In the genomic region with DNA sequence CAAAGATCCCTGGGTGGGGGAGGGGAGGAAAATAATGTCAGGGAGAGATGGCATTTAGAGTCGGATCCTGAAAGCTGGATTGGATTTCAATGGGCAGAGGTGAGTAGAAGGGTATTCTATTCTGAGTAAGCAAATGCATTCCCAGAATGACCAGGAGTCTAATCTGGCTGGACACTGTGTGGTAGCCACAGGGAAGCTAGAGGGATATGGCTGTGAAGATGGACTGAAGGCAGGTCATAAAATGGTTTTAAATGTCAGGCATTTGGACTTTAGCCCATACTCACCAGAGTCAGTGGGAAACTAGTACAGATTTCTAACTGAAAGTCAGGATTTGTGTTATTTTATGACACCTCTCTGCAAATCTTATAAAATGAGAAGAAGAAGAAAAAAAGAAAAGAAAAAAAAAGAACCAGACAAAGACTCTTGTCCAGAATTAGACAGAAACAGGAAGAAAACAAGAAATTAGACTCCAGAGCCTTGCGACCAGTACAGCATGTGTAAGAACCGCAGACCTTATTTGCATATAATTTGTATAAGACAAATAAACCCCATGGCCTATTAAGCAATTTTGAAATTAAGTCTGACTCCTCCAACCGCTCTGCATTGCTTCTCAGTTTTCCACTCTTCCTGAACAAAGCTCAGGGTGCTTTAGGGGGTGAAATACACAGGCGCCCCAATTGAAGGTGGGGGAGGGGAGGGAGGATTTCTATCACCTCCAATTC, we compare ENCODE assay signal across 29 mouse cellular contexts. TPM values are rescaled to one million over a fixed set of nuclear protein-coding genes. Genes with fewer than 3 reads are reported as not detected.
DNase-seq lines count a peak whose midpoint lies in the region; ATAC-seq and TF ChIP-seq lines count a peak whose summit lies in the region.
"Had no signal": no experiment of that assay in that cellular context is flagged by ENCODE, and none has a peak within 500 bp of the region (broad histone marks: within the 10 kb centered on the region; RNA-seq: fewer than 3 reads in every experiment).

No protein-coding gene starts in this region.

- no peak overlapping the region for H3K4me2 ChIP-seq in forebrain, embryonic 13.5 days
- no peak overlapping the region for H3K4me2 ChIP-seq in intestine, embryonic 15.5 days (replicated peaks)
- no peak overlapping the region for H3K4me2 ChIP-seq in intestine, postnatal 0 days (replicated peaks; ENCODE audit: low read depth)
- H3K4me2 ChIP-seq in forebrain, embryonic 15.5 days (replicated peaks): no peak overlapping the region
- H3K4me2 ChIP-seq: embryonic facial prominence, embryonic 15.5 days; limb, embryonic 15.5 days; liver, embryonic 13.5 days; midbrain, embryonic 12.5 days had no signal

- no peaks in the 10 kb centered on the region for H3K9me3 ChIP-seq in forebrain, embryonic 13.5 days (replicated peaks)
- H3K9me3 ChIP-seq in forebrain, embryonic 10.5 days: no peaks in the 10 kb centered on the region
- H3K9me3 ChIP-seq in intestine, embryonic 15.5 days: no peaks in the 10 kb centered on the region
- no peaks in the 10 kb centered on the region for H3K9me3 ChIP-seq in intestine, postnatal 0 days (ENCODE audit: control insufficient read depth)
- no peaks in the 10 kb centered on the region for H3K9me3 ChIP-seq in forebrain, embryonic 15.5 days
- H3K9me3 ChIP-seq: embryonic facial prominence, embryonic 10.5 days; embryonic facial prominence, embryonic 15.5 days; hindbrain, embryonic 10.5 days; limb, embryonic 10.5 days; limb, embryonic 15.5 days; liver, embryonic 13.5 days; megakaryocyte, embryonic 14.5 days; midbrain, embryonic 12.5 days had no signal

- no peak; the same call in 1 of the 2 replicates for ATAC-seq in forebrain, embryonic 13.5 days
- ATAC-seq in intestine, embryonic 15.5 days: peak; percentile 78
- ATAC-seq in intestine, postnatal 0 days: no peak
- ATAC-seq in forebrain, embryonic 15.5 days (replicated peaks): peak; percentile 72
- ATAC-seq: hindbrain, postnatal 0 days; lung, postnatal 0 days had no signal

- H3K36me3 ChIP-seq in forebrain, embryonic 13.5 days (ENCODE audit: poor library complexity, severe bottlenecking): no peaks in the 10 kb centered on the region
- H3K36me3 ChIP-seq in forebrain, embryonic 10.5 days (replicated peaks): peaks cover 9% of the 10 kb centered on the region; the same call in 1 of the 2 replicates
- H3K36me3 ChIP-seq in intestine, embryonic 15.5 days: no peaks in the 10 kb centered on the region
- no peaks in the 10 kb centered on the region for H3K36me3 ChIP-seq in intestine, postnatal 0 days (ENCODE audit: control insufficient read depth, insufficient read depth)
- no peaks in the 10 kb centered on the region for H3K36me3 ChIP-seq in forebrain, embryonic 15.5 days
- H3K36me3 ChIP-seq: embryonic facial prominence, embryonic 15.5 days; limb, embryonic 15.5 days; midbrain, embryonic 12.5 days had no signal

- TF ChIP-seq CTCF in intestine, postnatal 0 days (IDR thresholded peaks at IDR 0.05; ENCODE audit: low read depth): no peak

- H3K9ac ChIP-seq in forebrain, embryonic 13.5 days: no peak overlapping the region
- no peak overlapping the region for H3K9ac ChIP-seq in intestine, embryonic 15.5 days
- H3K9ac ChIP-seq in intestine, postnatal 0 days (ENCODE audit: low read depth, low read length): no peak overlapping the region
- H3K9ac ChIP-seq in forebrain, embryonic 15.5 days (replicated peaks): no peak overlapping the region
- H3K9ac ChIP-seq: embryonic facial prominence, embryonic 15.5 days; limb, embryonic 15.5 days; liver, embryonic 13.5 days; midbrain, embryonic 12.5 days had no signal

- 0 out of 2 replicates have a peak, but pooled peaks cover 8% of the 10 kb centered on the region for H3K4me1 ChIP-seq in forebrain, embryonic 13.5 days
- H3K4me1 ChIP-seq in forebrain, embryonic 10.5 days: peaks cover 17% of the 10 kb centered on the region
- H3K4me1 ChIP-seq in intestine, embryonic 15.5 days (replicated peaks): no peaks in the 10 kb centered on the region
- no peaks in the 10 kb centered on the region for H3K4me1 ChIP-seq in intestine, postnatal 0 days (replicated peaks; ENCODE audit: control insufficient read depth, insufficient read depth, low read length)
- H3K4me1 ChIP-seq in forebrain, embryonic 15.5 days: peaks cover 10% of the 10 kb centered on the region; the same call in 1 of the 2 replicates
- H3K4me1 ChIP-seq: embryonic facial prominence, embryonic 10.5 days; embryonic facial prominence, embryonic 15.5 days; hindbrain, embryonic 10.5 days; limb, embryonic 10.5 days; limb, embryonic 15.5 days; megakaryocyte, embryonic 14.5 days had no signal

- H3K27me3 ChIP-seq in forebrain, embryonic 13.5 days: no peaks in the 10 kb centered on the region
- H3K27me3 ChIP-seq in forebrain, embryonic 10.5 days (ENCODE audit: poor library complexity, severe bottlenecking): peaks cover 53% of the 10 kb centered on the region
- no peaks in the 10 kb centered on the region for H3K27me3 ChIP-seq in intestine, embryonic 15.5 days (replicated peaks)
- H3K27me3 ChIP-seq in intestine, postnatal 0 days (replicated peaks; ENCODE audit: control insufficient read depth, insufficient read depth, low read length): no peaks in the 10 kb centered on the region
- no peaks in the 10 kb centered on the region for H3K27me3 ChIP-seq in forebrain, embryonic 15.5 days
- H3K27me3 ChIP-seq: embryonic facial prominence, embryonic 15.5 days; limb, embryonic 15.5 days; liver, embryonic 13.5 days had no signal

- peak overlapping the region; percentile 72 for H3K27ac ChIP-seq in forebrain, embryonic 13.5 days
- H3K27ac ChIP-seq in forebrain, embryonic 10.5 days: no peak overlapping the region
- H3K27ac ChIP-seq in intestine, embryonic 15.5 days: no peak overlapping the region
- no peak overlapping the region for H3K27ac ChIP-seq in intestine, postnatal 0 days (ENCODE audit: low read depth, low read length)
- H3K27ac ChIP-seq in forebrain, embryonic 15.5 days (replicated peaks): peak overlapping the region; percentile 80
- H3K27ac ChIP-seq: embryonic facial prominence, embryonic 10.5 days; embryonic facial prominence, embryonic 15.5 days; hindbrain, embryonic 10.5 days; hindbrain, postnatal 0 days; kidney, postnatal 0 days; limb, embryonic 10.5 days; limb, embryonic 15.5 days; liver, embryonic 13.5 days; midbrain, embryonic 12.5 days had no signal

- DNase-seq in forebrain, embryonic 10.5 days (ENCODE audit: extremely low spot score, low spot score): no peak
- peak; percentile 46 for DNase-seq in brain, adult 2 months (ENCODE audit: low read depth, low spot score)
- DNase-seq in urinary bladder, postnatal 36 days (ENCODE audit: low spot score in 2 of 2): no peak
- DNase-seq: adrenal gland, postnatal 25 days; B cell, adult 2 months; heart, postnatal 14 days; kidney, adult 11 months; layer of hippocampus, postnatal 36 days; liver, embryonic 13.5 days; lung, adult 18-20 months; lung, postnatal 4 days; right cerebral cortex, postnatal 25 days; spleen, adult 18-20 months; thymus, adult 18-20 months; thymus, postnatal 36 days had no signal

- WGBS in forebrain, embryonic 13.5 days: 43% methylated on average over 5 of the region's 5 CpGs
- 63% methylated on average over 5 of the region's 5 CpGs for WGBS in forebrain, embryonic 10.5 days
- WGBS in intestine, embryonic 15.5 days: 80% methylated on average over 5 of the region's 5 CpGs
- WGBS in intestine, postnatal 0 days: 73% methylated on average over 5 of the region's 5 CpGs
- 35% methylated on average over 5 of the region's 5 CpGs for WGBS in forebrain, embryonic 15.5 days

- no peak overlapping the region for H3K4me3 ChIP-seq in forebrain, embryonic 13.5 days
- H3K4me3 ChIP-seq in forebrain, embryonic 10.5 days: no peak overlapping the region
- H3K4me3 ChIP-seq in intestine, embryonic 15.5 days (replicated peaks): no peak overlapping the region
- no peak overlapping the region for H3K4me3 ChIP-seq in intestine, postnatal 0 days (ENCODE audit: low read depth, low read length)
- H3K4me3 ChIP-seq in forebrain, embryonic 15.5 days: no peak overlapping the region
- H3K4me3 ChIP-seq: embryonic facial prominence, embryonic 10.5 days; embryonic facial prominence, embryonic 15.5 days; hindbrain, embryonic 10.5 days; limb, embryonic 10.5 days; limb, embryonic 15.5 days; liver, embryonic 13.5 days; megakaryocyte, embryonic 14.5 days; midbrain, embryonic 12.5 days had no signal

RNA-seq across cellular contexts. Expression of gene Amot, which starts 27.8 kb away (rescaled TPM):
- 11.1 and 13.2 TPM in 2 replicates for polyA plus RNA-seq in forebrain, embryonic 13.5 days (2015; fragmentation: Nextera tagmentation; extraction: Ambion mirVana)
- polyA plus RNA-seq in forebrain, embryonic 10.5 days (2016; fragmentation: Nextera tagmentation; extraction: Ambion mirVana): 13.7 and 17.5 TPM in 2 replicates
- polyA plus RNA-seq in intestine, embryonic 15.5 days (2015; fragmentation: Nextera tagmentation; extraction: Ambion mirVana): 17.7 and 19.9 TPM in 2 replicates
- polyA plus RNA-seq in intestine, postnatal 0 days (2015; fragmentation: Nextera tagmentation; extraction: Ambion mirVana): 6.3 TPM in 2 replicates
- 8.4 and 10.3 TPM in 2 replicates for polyA plus RNA-seq in forebrain, embryonic 15.5 days (2015; fragmentation: Nextera tagmentation; extraction: Ambion mirVana)

Comparison
In these comparisons a context has a peak if more than half of its experiments do, and no peak if none do; other contexts are left out.
1. ATAC-seq: peak in intestine, embryonic 15.5 days (single experiment) and forebrain, embryonic 15.5 days (single experiment); none in forebrain, embryonic 13.5 days (single experiment) and intestine, postnatal 0 days (single experiment).
2. H3K27ac ChIP-seq: peak in forebrain, embryonic 13.5 days (single experiment) and forebrain, embryonic 15.5 days (single experiment); none in forebrain, embryonic 10.5 days (single experiment), intestine, embryonic 15.5 days (single experiment) and intestine, postnatal 0 days (single experiment).